Mouse (Mus musculus): ENCODE measurements around the gene Sox5. TPM values are rescaled to one million over a fixed set of nuclear protein-coding genes. Genes with fewer than 3 reads are reported as not detected.
A peak's percentile ranks its signal among the peaks of the same experiment; 100 is the strongest.

The Sox5 gene
- total RNA-seq, 2 experiments from 2014 or later: 28.7 to 41.6 TPM

DNA sequence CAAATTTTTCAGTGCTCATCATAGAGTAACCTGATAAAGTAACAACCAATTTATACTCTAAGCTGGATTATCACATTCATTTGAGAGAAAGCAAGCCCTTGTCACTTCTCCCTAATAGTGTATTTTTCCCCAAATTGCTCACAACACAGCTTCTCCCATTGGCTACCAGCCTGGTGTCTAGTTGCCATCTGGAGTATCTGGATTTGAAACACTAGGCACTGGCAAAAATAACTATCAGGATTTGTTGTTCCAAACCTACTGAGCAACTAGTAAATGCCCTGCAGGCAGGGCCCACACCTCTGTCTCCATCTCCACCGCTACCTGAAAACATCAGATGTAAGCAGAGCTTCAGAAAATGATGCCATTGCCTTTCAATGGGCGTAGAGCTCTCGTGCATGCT lies 869.5 kb downstream of the Sox5 start:
- DNase-seq: peak; percentile 43 to 50

DNA sequence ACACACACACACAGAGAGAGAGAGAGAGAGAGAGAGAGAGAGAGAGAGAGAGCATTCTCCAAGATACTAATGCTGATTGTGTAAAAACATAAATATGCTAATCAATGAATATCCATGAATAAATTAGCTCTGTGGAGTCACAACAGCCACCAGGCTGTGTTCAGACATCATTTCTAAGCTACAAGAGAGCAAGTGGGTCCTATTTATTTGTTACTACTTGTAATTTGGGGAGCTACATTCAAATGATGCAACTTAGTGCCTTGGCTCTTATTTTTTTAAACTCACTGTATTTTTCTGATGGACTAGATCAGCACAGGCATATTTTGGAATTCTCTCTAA lies 877.1 kb downstream of the Sox5 start:
- no peak for DNase-seq

DNA sequence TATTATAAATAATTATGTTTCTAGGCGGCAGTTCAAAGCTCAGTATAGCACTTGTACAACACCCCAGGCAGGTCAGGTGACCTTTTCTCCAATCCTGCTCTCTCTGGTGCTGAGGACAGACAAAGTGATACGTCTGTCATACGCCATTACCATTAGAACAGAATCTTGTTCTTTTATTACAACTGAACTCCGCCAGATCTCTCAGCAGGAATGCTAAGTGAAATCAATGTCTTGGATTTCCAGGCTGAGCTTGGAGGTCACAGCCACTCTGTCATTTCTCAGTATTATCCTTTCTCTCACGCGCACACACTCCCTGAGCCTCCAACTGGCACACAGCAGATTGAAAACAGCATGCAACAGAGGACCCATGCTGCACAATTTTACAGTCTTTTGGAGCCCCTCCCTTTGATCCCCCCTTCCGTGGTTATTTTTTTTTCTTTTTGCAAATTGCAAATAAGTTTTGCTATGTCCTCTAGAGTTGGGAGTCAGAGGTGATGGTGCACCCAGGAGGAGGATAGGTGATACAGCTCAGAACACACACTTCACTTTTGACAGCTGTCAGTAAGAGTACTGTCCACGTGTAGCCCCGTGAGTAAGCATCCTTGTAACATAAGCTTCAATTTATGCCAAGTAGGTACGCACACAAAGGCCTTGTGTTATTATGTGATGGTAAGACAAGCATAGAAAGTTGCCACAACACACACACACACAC lies 877.6 kb downstream of the Sox5 start:
- no peak for DNase-seq

DNA sequence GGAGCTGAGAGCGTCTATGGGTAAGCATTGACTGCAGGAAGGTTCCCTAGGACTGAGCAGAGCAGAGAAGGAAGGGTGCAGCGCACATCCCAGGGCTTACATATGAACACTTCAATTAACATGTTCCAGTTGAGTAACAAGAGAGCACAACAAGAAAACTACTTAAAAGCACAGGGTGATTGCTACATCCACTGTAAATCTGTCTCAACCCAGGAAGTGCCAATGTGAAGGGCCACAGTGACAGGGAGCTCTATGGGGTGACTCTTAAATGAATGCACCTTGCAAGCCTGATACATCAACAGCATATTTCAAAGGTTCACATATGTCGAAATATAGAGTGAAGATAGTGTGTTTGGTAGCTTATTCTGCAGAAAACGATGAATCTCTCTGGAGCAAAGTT lies 880.9 kb downstream of the Sox5 start:
- no peak for DNase-seq

DNA sequence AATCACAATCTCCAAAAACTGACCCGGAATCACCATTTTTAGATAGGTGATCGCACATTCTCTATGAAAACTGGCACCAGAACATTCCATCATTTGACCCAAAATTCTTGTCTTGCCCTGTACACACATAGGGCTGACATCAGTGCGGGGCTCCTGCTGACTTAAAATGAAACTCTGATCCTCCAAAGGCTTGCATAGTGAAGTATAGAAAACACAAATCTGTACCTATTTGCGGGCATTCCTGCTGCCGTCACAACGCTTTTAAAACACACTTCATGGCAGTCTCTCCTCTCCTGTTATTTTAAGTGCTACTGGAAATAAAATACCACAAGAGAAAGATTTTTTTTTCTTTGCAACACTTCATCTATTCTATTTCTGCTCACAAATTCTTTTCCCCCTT lies 886.7 kb downstream of the Sox5 start:
- DNase-seq: no peak

DNA sequence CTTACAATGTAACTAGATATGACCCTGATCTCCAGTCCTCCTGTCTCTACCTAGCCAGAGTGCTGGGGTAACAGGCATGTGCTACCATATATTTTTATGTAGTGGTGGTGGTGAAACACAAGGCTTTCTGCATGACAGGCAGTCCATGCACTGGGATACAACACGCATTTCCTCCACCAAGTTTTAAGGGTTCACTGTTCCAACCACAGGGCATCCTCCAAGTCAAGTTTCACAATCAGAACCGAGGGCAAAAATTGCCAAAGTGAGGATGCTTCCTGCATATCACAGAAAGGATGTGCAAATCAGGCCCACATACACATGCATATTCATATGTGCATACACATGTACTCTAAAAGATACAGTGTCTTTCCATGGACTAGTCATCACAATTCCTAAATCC lies 888.9 kb downstream of the Sox5 start:
- no peak for DNase-seq

DNA sequence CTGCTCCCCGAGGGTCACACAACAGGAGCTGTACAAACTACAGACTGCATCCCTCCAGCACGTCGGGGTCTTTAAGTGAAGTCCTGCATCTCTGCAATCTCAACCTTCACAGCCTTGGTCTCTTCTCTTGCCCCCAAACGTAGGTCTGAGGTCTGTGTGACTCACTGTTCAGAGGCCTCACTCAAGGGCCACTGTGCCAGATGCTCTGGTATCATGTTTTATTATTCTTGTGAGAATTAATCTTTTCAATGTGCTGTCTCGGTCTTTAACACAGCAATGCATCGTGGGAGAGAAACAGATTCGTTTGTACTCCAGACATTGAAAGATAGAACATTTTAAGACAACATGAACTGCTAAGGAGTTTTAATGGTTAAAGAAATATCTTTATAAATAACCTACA lies 893.2 kb downstream of the Sox5 start:
- DNase-seq: no peak

DNA sequence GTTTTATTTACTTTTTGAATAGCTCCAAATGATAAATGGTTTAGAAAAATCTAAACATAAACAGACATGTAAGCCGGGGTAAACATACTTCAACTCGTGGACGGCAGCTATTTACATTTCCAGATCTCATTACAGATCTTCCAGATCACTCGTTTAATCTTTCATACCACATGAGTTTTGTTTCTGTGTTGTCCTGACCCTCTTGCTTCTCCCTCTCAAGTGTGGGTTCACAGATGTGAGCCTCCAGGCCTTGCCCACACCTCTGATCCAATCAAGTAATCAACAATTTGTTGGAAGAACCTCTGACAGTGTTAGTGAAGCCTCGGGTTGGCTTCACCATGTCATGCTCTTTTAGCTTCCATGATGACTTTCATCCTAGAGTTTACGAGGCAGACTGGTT lies 903.3 kb downstream of the Sox5 start:
- no peak for DNase-seq

DNA sequence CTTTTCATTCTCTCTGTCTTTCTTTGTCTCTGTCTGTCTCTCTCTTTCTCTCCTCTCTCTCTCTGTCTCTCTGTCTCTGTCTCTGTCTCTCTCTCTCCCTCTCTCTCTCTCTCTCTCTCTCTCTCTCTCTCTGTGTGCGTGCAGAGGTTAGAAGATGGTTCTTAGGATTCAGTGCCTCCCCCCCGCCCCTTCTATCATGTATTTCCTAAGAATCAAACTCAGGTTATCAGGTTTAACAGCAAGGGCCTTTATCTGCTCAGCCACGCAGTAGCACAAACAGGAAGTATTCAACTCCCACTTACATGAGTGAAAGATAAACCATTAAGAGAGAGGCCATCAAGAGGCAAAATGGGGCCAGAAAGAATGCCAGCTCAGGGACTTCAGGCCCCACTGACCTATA lies 913.0 kb downstream of the Sox5 start:
- no peak for DNase-seq

DNA sequence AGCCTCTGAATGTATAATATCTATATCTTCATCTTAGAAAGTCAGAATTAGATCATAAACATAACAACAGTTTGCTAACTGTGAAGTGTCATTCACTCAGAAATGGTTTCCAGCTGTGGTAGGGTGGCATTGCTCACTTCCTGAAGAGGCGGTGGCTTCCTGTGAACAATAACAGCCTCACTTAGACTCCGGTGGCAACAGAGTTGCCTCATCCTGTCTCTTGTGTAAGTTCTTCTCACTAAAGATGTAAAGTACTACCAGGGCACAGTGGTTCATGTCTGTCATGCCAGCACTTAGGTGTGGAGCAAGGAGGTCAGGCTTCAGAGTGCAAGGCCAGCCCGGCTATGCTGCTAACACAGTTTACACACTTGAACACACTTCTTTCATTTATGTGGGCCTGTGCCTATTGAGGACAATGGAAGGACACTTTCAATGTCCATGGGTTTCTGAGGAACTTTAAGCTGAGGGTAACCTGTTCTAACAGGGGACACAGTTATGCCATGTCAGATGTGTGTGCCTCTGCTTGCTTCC lies 913.6 kb downstream of the Sox5 start:
- no peak for DNase-seq

DNA sequence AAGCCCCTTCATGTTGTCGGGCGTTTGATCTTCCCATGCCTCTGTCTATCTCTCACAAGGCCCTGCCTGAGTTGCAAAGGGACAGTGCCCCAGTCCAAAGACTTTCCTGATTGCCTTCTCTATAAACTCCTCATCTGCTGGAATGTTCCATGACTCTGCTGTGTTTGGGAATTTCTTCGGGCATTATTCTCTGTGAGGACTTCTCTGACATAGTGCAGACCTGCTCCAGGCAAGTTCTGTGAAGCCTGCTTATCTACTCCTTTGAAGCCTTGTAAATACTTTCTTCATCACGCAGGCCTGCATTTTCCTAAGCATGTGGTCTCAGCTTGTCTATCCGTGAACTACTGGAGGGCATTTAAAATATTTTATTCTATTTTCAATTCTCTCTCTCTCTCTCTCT lies 914.7 kb downstream of the Sox5 start:
- DNase-seq: no peak

DNA sequence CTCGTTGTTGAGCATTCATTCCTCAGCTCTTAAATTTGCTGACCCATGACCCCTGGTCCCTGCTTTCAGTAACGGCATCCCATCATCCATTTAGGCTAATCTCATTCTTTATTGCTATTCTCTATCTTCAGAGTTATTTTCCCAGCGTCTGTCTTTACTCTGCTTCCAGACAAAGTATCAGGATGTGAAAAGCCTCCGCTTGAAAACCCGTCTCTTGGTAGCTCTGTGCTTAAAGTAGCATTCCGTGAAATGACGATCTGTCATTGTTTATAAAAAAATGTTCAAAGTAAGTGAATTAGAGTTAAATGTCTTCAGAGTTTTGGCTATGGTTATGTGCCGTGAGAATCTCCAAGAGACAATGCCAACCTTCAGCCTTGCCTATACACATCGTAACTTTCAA lies 915.2 kb downstream of the Sox5 start:
- DNase-seq: no peak

DNA sequence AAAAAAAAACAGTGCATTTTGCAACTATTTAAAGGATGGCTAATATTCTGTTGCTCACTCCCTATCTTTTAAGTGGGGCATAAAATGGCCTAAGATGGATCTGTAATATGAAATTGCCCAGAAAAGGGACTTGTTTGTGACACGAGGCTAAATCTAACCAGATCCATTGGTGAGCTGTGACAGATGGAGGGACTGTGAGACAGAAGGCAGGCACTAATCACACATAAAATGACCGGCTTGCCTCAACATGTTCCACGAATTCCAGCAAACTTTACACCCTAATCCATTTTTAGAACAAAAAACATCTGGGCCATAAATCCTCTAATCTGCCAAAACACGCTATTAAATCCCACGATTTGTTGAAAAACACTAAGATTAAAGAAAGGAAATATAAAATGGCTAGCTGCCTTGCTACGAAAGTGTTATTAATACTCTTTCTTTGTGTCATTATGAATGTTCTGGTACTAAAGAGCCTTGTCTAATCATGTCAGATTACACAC lies 919.1 kb downstream of the Sox5 start:
- no peak for DNase-seq

DNA sequence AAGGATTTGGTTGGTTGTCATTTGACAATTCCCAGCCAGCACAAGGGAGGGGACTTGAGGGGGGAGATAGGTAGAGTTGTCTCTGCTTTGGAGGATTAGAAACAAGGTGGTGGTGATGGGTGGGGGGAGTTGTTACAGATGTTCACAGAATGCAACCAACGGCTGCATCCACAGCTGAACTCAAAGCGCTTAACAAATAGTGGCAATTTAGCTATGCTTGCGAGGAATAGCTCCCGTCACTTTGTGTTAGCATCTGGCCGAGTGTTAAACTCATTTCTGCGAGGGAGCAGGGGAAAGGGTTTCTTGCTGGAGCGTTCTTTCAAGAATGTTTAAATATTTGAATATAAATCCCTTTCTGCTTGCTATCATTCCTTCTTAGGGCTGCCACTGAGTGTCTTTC lies 921.7 kb downstream of the Sox5 start:
- no peak for DNase-seq

DNA sequence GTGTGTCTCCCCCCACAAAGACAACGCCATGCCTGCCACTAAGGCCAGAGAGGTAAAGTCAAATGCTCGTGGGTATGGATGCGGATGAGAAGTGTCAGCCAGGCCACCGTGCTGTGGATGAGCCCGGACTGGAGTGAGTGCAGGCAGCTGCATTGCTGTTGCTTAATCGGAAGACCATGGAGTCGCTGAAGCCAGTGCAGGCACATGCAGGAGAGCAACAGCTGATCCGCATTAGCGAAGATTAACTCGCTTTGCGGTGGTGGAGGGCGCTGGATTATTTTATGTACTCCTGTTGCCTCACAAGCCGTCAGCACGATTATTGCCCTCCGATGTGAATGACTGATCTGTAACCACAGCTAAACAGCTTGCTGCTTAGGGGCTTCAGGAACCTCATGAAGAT lies 922.2 kb downstream of the Sox5 start:
- no peak for DNase-seq

DNA sequence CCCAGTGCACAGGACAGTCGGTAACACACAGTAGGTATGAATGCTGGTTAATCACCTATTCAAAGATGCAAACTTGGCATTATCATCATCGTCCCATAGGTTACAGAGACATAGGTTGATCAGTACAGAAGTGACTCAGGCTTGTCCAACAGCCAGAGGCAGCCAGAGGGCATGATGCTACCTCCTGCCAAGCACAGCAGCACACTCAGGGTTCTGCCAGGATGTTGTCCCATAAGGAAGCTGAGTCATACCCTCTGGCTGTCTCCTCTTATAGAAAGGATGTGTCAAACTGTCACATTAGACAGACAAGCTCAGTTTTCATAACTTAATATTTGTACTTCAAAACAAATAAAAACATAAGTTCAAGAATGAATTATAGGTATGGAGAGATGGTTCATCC lies 923.2 kb downstream of the Sox5 start:
- no peak for DNase-seq

DNA sequence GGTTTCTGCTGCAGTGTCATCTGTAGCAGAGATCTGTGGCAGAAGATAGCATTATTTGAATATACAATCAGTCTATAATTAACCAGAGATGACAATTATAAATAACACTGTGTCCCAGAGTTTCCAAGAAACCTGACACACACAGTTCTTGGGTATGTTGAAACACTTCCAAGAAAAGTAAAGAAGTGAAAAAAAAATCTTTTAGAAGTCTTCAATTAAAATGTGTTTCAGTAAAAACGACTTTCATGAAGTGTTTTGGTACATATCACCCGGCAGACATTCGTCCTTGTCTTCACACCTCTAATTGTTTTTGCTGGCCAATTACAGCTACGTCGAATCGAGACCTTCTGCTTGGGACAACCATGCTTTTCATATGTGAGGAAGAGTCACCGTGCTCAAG lies 924.4 kb downstream of the Sox5 start:
- no peak for DNase-seq

DNA sequence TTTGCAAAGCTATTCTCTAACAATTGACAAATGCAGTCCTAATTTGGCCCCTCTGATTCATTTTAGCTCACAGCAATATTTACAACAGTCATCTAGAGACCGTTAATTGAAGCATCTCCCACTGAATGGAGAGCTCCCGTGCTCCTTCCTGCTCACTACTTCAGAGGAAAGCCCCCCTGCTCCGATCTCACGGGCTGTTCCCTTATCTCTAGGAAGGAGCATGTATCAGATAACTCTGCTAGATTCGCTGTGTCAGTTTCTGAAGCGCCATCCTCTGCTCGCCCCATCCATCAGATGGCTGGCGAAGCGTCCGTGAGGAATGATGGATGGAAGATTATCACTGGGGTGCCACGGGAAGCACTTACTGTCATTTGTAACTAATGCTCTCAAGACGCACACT lies 926.4 kb downstream of the Sox5 start:
- no peak for DNase-seq

DNA sequence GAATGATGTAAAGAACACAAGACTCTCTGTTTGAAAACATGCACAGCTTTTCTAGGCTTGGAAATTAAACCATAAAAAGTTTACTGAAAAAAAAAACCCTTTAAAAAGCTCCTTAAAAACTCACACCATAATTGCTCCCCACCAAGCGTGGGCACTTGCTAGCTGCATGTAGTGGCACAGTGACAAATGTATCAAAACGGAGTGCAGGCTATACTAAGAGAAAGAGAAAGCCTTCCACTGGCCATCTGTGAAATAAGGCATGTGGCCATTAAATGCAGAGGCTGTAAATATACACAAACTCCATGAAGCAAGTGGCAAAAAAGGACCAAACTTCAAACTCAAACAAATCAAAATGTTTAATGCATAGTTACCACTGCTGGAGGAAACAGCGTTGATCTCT lies 927.7 kb downstream of the Sox5 start:
- no peak for DNase-seq

DNA sequence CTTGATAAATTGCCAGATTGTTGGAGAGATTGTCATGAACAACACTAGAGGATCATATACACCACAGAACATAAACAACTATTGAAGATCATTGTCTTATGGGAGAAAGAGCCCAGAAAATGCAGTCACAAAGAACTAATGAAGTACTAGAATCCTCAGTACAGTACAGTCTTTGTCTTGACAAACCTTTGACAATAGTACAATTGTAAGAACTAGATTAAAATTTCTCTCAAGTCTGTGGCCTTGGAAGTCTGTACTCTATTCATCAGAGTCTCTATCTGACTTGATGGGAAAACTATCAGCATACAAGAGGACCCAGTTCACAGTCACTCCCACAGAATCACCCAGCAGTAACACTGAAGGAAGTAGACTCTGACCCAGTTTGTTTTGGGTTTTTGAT lies 936.0 kb downstream of the Sox5 start:
- DNase-seq: no peak

DNA sequence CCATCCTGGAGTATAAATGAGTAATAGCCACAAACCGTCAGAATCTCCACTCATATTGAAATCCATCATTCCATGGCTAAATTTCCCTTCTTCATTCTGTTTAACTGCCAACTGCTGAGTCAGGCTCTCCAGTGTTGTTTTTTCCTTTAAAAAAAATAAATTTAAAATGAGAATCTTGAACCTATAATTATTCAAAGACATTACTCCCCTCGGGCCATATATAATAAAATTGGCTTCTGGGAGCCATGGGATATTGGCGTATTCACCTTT lies 937.1 kb downstream of the Sox5 start:
- DNase-seq: no peak

DNA sequence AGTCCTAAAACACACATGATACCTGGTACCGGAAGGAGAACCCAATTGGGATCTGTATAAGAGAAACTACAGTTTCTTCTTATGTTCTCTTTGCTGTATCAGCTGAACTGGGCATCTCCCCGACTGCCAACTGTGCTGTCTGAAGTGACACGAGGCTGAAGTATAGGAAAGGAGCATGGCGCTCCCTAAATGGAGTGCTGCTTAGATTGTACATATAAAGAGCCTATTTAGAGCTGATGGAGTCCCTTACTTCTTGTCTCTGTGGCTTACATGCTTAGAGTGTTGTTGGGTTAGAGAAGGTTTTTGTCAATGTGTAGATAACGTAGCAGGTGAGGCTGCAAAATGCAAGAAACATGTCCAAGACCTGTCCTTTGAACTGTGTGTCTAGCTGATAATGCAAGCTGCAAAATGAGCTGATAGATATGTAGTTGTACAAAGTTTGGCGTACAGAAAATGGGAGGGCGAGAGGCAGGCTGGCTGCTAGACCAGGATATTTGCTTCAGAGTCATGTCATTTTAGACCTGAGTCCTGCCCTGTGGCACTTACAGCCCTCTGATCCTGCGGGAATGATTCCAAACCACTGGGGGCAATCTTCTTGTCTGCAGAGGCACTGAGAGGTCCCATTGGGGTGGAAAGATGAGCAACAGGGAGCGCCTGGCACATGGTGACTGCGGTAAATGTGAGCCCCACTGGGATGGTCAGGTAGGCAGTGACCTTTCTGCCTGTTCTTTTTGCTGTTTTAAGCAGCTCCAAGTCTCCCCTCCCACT lies 937.7 kb downstream of the Sox5 start:
- no peak for DNase-seq

DNA sequence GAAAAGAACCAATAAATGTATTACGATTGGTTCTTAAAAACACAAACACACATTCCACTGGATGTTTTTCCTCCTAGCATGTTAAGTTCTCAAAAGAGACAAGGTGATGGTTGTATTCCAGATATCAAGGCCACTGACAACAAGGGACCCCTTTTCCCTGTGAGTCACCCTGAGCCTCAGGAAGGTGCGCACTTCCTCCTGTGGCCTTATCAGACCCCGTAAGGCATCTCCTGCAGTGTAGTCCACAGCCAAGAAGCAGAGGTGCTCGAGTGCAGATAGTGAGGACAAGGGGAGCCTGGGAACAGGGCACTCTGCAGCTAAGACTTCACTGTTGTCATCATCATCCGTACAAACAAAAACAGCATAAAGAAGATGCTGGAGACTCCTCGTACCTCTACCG lies 939.8 kb downstream of the Sox5 start:
- no peak for DNase-seq

DNA sequence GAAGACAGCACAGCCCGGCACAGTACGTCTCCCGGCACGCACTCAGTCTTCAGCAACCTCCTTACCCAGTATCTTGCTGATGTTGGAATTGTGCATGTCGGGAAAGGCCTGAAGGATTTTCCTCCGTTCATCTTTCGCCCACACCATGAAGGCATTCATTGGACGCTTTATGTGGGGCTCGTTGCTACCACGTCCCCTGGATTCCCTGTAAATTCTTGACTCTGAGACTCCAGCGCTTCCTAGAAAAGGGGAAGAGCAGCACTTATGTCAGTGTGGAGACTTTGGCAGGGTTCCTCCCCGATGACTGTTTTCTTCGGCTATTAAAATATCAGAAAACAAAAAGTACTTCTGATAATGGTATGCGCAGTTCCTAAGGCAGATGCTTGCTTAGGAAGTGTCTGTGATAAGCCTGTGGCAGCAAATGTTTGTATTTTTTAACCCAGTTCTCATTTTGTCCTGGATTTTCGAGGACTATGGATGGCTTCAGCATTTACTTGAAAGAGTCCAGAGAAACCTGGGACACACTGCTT lies 940.6 kb downstream of the Sox5 start:
- DNase-seq: peak in 1 of 2 experiments; percentile 27
